In genomic region chr3:46583351-46583750, GRCm38 (mm10) we compare ENCODE assay signal across 23 mouse cellular contexts.
"Had no signal": no experiment of that assay in that cellular context is flagged by ENCODE, and none has a peak within 500 bp of the region (broad histone marks: within the 10 kb centered on the region; RNA-seq: fewer than 3 reads in every experiment).

No protein-coding gene starts in this region.

- H3K27ac ChIP-seq: limb, embryonic 10.5 days; limb, embryonic 13.5 days; liver, embryonic 12.5 days; liver, embryonic 15.5 days; lung, embryonic 15.5 days; midbrain, embryonic 10.5 days; midbrain, embryonic 13.5 days; neural tube, embryonic 13.5 days had no signal

- DNase-seq: kidney, adult 18-20 months; kidney, adult 9 months; kidney, postnatal 14 days; kidney, postnatal 4 days; liver; lung, adult 18-20 months; lung, postnatal 10 days; lung, postnatal 36 days; retina, postnatal 1 day; right cerebral cortex, postnatal 14 days; thymus, adult 2 months; thymus, postnatal 14 days; thymus, postnatal 4 days had no signal

- H3K4me3 ChIP-seq: limb, embryonic 10.5 days; limb, embryonic 13.5 days; liver, embryonic 12.5 days; liver, embryonic 15.5 days; lung, embryonic 15.5 days; megakaryocyte, embryonic 14.5 days; midbrain, embryonic 10.5 days; midbrain, embryonic 13.5 days; myocyte; neural tube, embryonic 13.5 days had no signal
